Mouse (Mus musculus): ENCODE measurements around the gene Carf. TPM values are rescaled to one million over a fixed set of nuclear protein-coding genes. Genes with fewer than 3 reads are reported as not detected.
"Not testable (repeated sequence)": the region's sequence is repeated elsewhere in the genome, so short reads cannot be mapped to it uniquely, and the experiment has no call there.

Gene Carf
- polyA plus RNA-seq, 1 experiment from 2014 or later, result 7.0 TPM

- H3K36me3 ChIP-seq (replicated peaks), result peaks cover 11% of the 10 kb centered on the region; the same call in 1 of the 2 replicates
- no peaks in the 10 kb centered on the region for H3K4me1 ChIP-seq
- H3K4me3 ChIP-seq (replicated peaks), result no peak overlapping the region
- H3K9me3 ChIP-seq, result no peaks in the 10 kb centered on the region
- no peak overlapping the region for H3K4me2 ChIP-seq
- H3K9ac ChIP-seq, result no peak overlapping the region
- H3K27me3 ChIP-seq, result no peaks in the 10 kb centered on the region
- no peak for ATAC-seq (ENCODE audit: low FRiP score)
- no peak overlapping the region for H3K27ac ChIP-seq
- WGBS, result 89% methylated on average over 7 of the region's 7 CpGs
Measured at GRCm38 (mm10) chr1:60117721-60118455, 19.8 kb downstream of the Carf start.

GRCm38 (mm10) chr1:60137346-60137745 is 39.3 kb downstream of the Carf start:
- Histone ChIP-seq H3K9ac (no peak overlapping the region), H3K4me2 (no peak overlapping the region), H3K27me3 (no peaks in the 10 kb centered on the region), H3K4me3 (replicated peaks) (no peak overlapping the region), H3K36me3 (replicated peaks) (no peaks in the 10 kb centered on the region; the same call in 1 of the 2 replicates), H3K27ac (no peak overlapping the region), H3K9me3 (no peaks in the 10 kb centered on the region), H3K4me1 (no peaks in the 10 kb centered on the region)
- WGBS, result 42% methylated on average over 9 of the region's 9 CpGs
- ATAC-seq (ENCODE audit: low FRiP score), result no peak

GRCm38 (mm10) chr1:60152700-60153099 is 54.7 kb downstream of the Carf start:
- Histone ChIP-seq H3K4me3 (replicated peaks) (no peak overlapping the region), H3K27me3 (no peaks in the 10 kb centered on the region), H3K27ac (no peak overlapping the region), H3K9me3 (no peaks in the 10 kb centered on the region), H3K36me3 (replicated peaks) (no peaks in the 10 kb centered on the region; the same call in 1 of the 2 replicates), H3K4me1 (no peaks in the 10 kb centered on the region), H3K9ac (no peak overlapping the region), H3K4me2 (no peak overlapping the region)
- ATAC-seq (ENCODE audit: low FRiP score), result no peak
- WGBS, result 65% methylated on average over 5 of the region's 5 CpGs

GRCm38 (mm10) chr1:60156651-60157050 is 58.6 kb downstream of the Carf start:
- Histone ChIP-seq H3K4me3 (replicated peaks) (no peak overlapping the region), H3K4me2 (no peak overlapping the region), H3K36me3 (replicated peaks) (no peaks in the 10 kb centered on the region), H3K9me3 (no peaks in the 10 kb centered on the region), H3K27ac (no peak overlapping the region), H3K9ac (no peak overlapping the region), H3K4me1 (no peaks in the 10 kb centered on the region), H3K27me3 (no peaks in the 10 kb centered on the region)
- ATAC-seq (ENCODE audit: low FRiP score), result no peak
- 83% methylated on average over 7 of the region's 7 CpGs for WGBS

GRCm38 (mm10) chr1:60158411-60158810 is 60.4 kb downstream of the Carf start:
- WGBS, result 69% methylated on average over 3 of the region's 3 CpGs
- ATAC-seq (ENCODE audit: low FRiP score), result no peak

GRCm38 (mm10) chr1:60163676-60164075 is 65.6 kb downstream of the Carf start:
- Histone ChIP-seq H3K4me3 (replicated peaks) (no peak overlapping the region), H3K4me2 (no peak overlapping the region), H3K36me3 (replicated peaks) (no peaks in the 10 kb centered on the region), H3K27me3 (no peaks in the 10 kb centered on the region), H3K4me1 (no peaks in the 10 kb centered on the region), H3K27ac (no peak overlapping the region), H3K9me3 (no peaks in the 10 kb centered on the region), H3K9ac (no peak overlapping the region)
- ATAC-seq (ENCODE audit: low FRiP score), result no peak
- 81% methylated on average over 3 of the region's 3 CpGs for WGBS

More at GRCm38 (mm10) chr1:60158411-60158810, 60.4 kb downstream of the Carf start:
- no peak overlapping the region for H3K9ac ChIP-seq
- H3K36me3 ChIP-seq (replicated peaks), result no peaks in the 10 kb centered on the region
- H3K27me3 ChIP-seq, result no peaks in the 10 kb centered on the region
- H3K4me3 ChIP-seq (replicated peaks), result no peak overlapping the region
- H3K9me3 ChIP-seq, result no peaks in the 10 kb centered on the region
- no peak overlapping the region for H3K27ac ChIP-seq
- H3K4me1 ChIP-seq, result no peaks in the 10 kb centered on the region
- no peak overlapping the region for H3K4me2 ChIP-seq

- no peaks in the 10 kb centered on the region for H3K36me3 ChIP-seq (replicated peaks)
- ATAC-seq (ENCODE audit: low FRiP score), result no peak
- WGBS, result 86% methylated on average over 2 of the region's 2 CpGs
- H3K27ac ChIP-seq, result no peak overlapping the region
- no peak overlapping the region for H3K9ac ChIP-seq
- no peaks in the 10 kb centered on the region for H3K9me3 ChIP-seq
- no peaks in the 10 kb centered on the region for H3K27me3 ChIP-seq
- H3K4me2 ChIP-seq, result no peak overlapping the region
- no peaks in the 10 kb centered on the region for H3K4me1 ChIP-seq
- H3K4me3 ChIP-seq (replicated peaks), result no peak overlapping the region
Measured at GRCm38 (mm10) chr1:60169626-60170025, 71.6 kb downstream of the Carf start.

- H3K4me2 ChIP-seq, result no peak overlapping the region
- no peak overlapping the region for H3K4me3 ChIP-seq (replicated peaks)
- 78% methylated on average over 2 of the region's 2 CpGs for WGBS
- H3K27me3 ChIP-seq, result no peaks in the 10 kb centered on the region
- no peak overlapping the region for H3K27ac ChIP-seq
- ATAC-seq (ENCODE audit: low FRiP score), result no peak
- H3K9ac ChIP-seq, result no peak overlapping the region
- H3K36me3 ChIP-seq (replicated peaks), result no peaks in the 10 kb centered on the region
- no peaks in the 10 kb centered on the region for H3K4me1 ChIP-seq
- H3K9me3 ChIP-seq, result no peaks in the 10 kb centered on the region
Measured at GRCm38 (mm10) chr1:60170251-60170650, 72.2 kb downstream of the Carf start.

GRCm38 (mm10) chr1:60173119-60173518 is 75.1 kb downstream of the Carf start:
- no peaks in the 10 kb centered on the region for H3K27me3 ChIP-seq

GRCm38 (mm10) chr1:60177814-60178213 is 79.8 kb downstream of the Carf start:
- H3K27me3 ChIP-seq; H3K9me3 ChIP-seq; H3K36me3 ChIP-seq (replicated peaks); ATAC-seq (ENCODE audit: low FRiP score); H3K4me2 ChIP-seq; H3K27ac ChIP-seq; H3K4me3 ChIP-seq (replicated peaks); H3K9ac ChIP-seq: not testable (repeated sequence)
- H3K4me1 ChIP-seq, result peaks cover 14% of the 10 kb centered on the region
- WGBS, result 92% methylated on average over 1 of the region's 1 CpGs

More at GRCm38 (mm10) chr1:60173119-60173518, 75.1 kb downstream of the Carf start:
- WGBS, result 85% methylated on average over 3 of the region's 3 CpGs
- H3K9me3 ChIP-seq, result no peaks in the 10 kb centered on the region
- ATAC-seq (ENCODE audit: low FRiP score), result no peak
- no peak overlapping the region for H3K9ac ChIP-seq
- H3K4me3 ChIP-seq (replicated peaks), result no peak overlapping the region
- no peaks in the 10 kb centered on the region for H3K36me3 ChIP-seq (replicated peaks)
- H3K27ac ChIP-seq, result no peak overlapping the region
- H3K4me1 ChIP-seq, result no peaks in the 10 kb centered on the region
- H3K4me2 ChIP-seq, result no peak overlapping the region

GRCm38 (mm10) chr1:60179376-60179775 is 81.3 kb downstream of the Carf start:
- no peaks in the 10 kb centered on the region for H3K36me3 ChIP-seq (replicated peaks)
- H3K4me3 ChIP-seq (replicated peaks), result peak overlapping the region; percentile 80
- no peaks in the 10 kb centered on the region for H3K27me3 ChIP-seq
- ATAC-seq (ENCODE audit: low FRiP score), result no peak
- no peaks in the 10 kb centered on the region for H3K9me3 ChIP-seq
- 29% methylated on average over 4 of the region's 4 CpGs for WGBS
- H3K4me1 ChIP-seq, result peaks cover 14% of the 10 kb centered on the region
- no peak overlapping the region for H3K27ac ChIP-seq
- H3K9ac ChIP-seq, result peak overlapping the region; percentile 85; the same call in 1 of the 2 replicates
- H3K4me2 ChIP-seq, result peak overlapping the region; percentile 58

- H3K4me1 ChIP-seq, result peaks cover 14% of the 10 kb centered on the region
- peak; percentile 99 for ATAC-seq (ENCODE audit: low FRiP score)
- H3K27me3 ChIP-seq, result no peaks in the 10 kb centered on the region
- under 1% methylated on average over 74 of the region's 74 CpGs for WGBS
- no peaks in the 10 kb centered on the region for H3K36me3 ChIP-seq (replicated peaks)
- peak within 1 kb of the TSS; percentile 96 for H3K27ac ChIP-seq
- peak within 1 kb of the TSS; percentile 80 for H3K4me3 ChIP-seq (replicated peaks)
- H3K9ac ChIP-seq, result peak within 1 kb of the TSS; percentile 85
- H3K4me2 ChIP-seq, result peak within 1 kb of the TSS; percentile 58
- no peaks in the 10 kb centered on the region for H3K9me3 ChIP-seq
Measured at GRCm38 (mm10) chr1:60179932-60180783, 82.1 kb downstream of the Carf start, which contains the start of gene Nbeal1. Gene Nbeal1, plus strand, starts transcription at chr1:60180599.

All from forebrain, embryonic 12.5 days (tissue).